Mouse (Mus musculus): ENCODE results near the gene Mpped2. TPM values are rescaled to one million over a fixed set of nuclear protein-coding genes. Genes with fewer than 3 reads are reported as not detected.

Gene Mpped2
- polyA plus RNA-seq (2012; rRNA removed; ENCODE audit: low replicate concordance) = 0.08 and 0.30 TPM in 2 replicates

GRCm38 (mm10) chr2:106692783-106693701 lies at the start of gene Mpped2:
Gene Mpped2, plus strand, starts transcription at chr2:106693269.

Measured in duodenum, adult 2 months (tissue).